Mouse (Mus musculus) E14TG2a.4 (cell line): ENCODE measurements at regions not wholly inside any gene's neighbourhood (a gene's known extent, or its start where the extent isn't known, plus 50 kb on each side); places are given as distances from the start of the nearest gene placed in this dataset.

Experiments used
- CTCF ChIP-seq: conservative IDR thresholded peaks from 2 replicates; pipeline ENCODE4 v1.5.1; 2014; ENCODE audit warnings: low read length
- NANOG ChIP-seq: IDR thresholded peaks from 2 replicates; pipeline ENCODE4 v1.6.1; 2014; ENCODE audit warnings: borderline replicate concordance, low read length, mixed read lengths

DNA sequence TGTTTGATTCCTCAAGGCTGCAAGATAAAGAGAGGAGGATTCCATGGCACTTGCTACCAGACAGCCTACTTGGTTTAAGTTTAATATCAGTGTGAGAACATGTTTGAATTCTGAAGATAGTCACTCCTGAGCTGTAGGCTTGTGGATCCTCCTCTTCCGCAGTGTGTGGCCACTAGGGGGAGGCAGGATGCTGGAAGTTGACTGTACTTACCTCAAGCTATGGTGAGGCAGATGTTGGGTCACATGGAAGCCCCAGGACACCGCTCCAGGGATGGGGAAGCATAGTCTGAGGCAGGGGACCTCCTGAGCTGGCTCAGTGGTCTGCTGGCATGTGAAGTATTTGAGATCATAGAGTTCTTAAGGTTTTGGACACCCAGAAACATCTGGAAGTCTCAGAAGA is 784.4 kb downstream of the Cntnap5b start:
- TF ChIP-seq CTCF, result peak; percentile 27; the same call in 1 of the 2 replicates
- TF ChIP-seq NANOG, result no peak
